Mouse (Mus musculus) ES-E14 (cell line): ENCODE data around the gene Akr1b3.
"Not testable (repeated sequence)": the region's sequence is repeated elsewhere in the genome, so short reads cannot be mapped to it uniquely, and the experiment has no call there.

Experiments
- CHD2 ChIP-seq: IDR thresholded peaks from 2 replicates; pipeline ENCODE4 v1.6.1; 2014; ENCODE audit warnings: mild to moderate bottlenecking, low read depth, low read length, inconsistent platforms
- HCFC1 ChIP-seq: IDR thresholded peaks from 2 replicates; pipeline ENCODE4 v1.6.1; 2012; ENCODE audit warnings: low read length, inconsistent platforms, borderline replicate concordance; ENCODE audit not compliant: insufficient read depth
- MAFK ChIP-seq: IDR thresholded peaks from 2 replicates; pipeline ENCODE4 v1.6.1; 2014; ENCODE audit warnings: mild to moderate bottlenecking, low read depth, low read length, inconsistent platforms; ENCODE audit not compliant: insufficient read depth
- ZC3H11A ChIP-seq: IDR thresholded peaks from 2 replicates; pipeline ENCODE4 v1.6.1; 2012; ENCODE audit warnings: low read depth, mild to moderate bottlenecking, inconsistent platforms, low read length, borderline replicate concordance

DNA sequence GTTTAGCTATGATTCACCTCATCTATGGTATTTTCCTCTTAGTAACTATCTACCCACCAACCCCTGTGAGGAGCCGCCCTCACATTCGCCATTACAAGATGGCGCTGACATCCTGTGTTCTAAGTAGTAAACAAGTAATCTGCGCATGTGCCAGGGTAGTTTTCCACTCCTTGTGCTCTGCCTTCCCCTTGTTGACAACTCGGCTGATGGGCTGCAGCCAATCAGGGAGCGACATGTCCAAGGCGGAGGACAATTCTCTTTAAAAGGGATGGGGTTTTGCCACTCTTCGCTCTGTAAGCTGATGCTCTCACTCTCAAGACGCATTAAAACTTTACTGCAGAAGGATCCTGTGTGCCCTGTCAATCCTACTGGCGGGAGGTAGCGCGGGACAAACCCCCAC lies 14.5 kb upstream of the Akr1b3 start:
- not testable (repeated sequence) for TF ChIP-seq CHD2, ZC3H11A, MAFK, HCFC1
